Mouse (Mus musculus): ENCODE results near the gene Cyb5r2. TPM values are rescaled to one million over a fixed set of nuclear protein-coding genes. Genes with fewer than 3 reads are reported as not detected.

Cyb5r2 gene
- total RNA-seq, 2 experiments from 2014 or later, result not detected

DNA sequence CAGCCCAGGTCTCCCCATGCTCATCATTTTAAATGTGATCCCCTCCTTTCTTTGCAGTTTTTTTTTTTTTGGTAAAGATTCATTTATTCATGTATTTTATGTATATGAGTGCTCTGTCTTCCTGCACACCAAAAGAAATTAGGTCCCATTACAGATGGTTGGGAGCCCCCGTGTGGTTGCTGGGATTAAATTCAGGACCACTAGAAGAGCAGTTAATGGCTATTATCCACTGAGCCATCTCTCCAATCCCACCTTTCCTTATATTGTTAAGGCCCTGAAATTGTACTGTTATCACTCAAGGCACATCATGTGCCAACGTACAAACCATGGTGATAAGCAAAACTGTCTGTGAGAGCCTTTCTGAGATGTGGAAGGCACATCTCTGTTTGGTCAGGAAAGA lies 19.1 kb downstream of the Cyb5r2 start:
- intact Hi-C loops (cut with DNase I), result loop anchor here (2.0 kb wide), 1 partner anchor 78 kb away; no protein-coding TSS in a partner anchor
- DNase-seq (ENCODE audit: low spot score in 2 of 2), result peak; percentile 35 to 48

GRCm38 (mm10) chr7:107733162-107733561 lies 24.7 kb downstream of the Cyb5r2 start:
- DNase-seq (ENCODE audit: low spot score in 2 of 2), result no peak
- intact Hi-C loops (cut with DNase I), result no loop called here

DNA sequence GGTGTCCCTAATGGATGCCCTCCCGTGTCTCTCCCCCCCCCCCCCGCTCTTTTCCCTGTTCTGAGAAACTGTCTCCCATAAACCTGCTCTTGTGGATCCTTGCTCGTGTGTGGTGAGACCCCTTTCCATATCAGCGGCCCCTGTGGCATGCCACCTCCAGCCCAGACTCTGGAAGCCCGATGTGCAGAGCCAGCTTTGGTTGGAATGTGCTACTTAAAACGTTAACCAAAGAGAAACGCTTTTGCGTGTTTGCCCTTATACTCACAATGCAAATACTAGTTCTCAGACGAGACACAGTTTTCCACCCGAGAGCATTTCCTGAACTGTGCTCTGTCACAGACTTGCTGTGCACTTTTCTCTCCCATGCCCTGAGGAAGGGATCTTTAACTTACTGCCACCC lies 27.2 kb downstream of the Cyb5r2 start:
- intact Hi-C loops (cut with DNase I), result no loop called here

DNA sequence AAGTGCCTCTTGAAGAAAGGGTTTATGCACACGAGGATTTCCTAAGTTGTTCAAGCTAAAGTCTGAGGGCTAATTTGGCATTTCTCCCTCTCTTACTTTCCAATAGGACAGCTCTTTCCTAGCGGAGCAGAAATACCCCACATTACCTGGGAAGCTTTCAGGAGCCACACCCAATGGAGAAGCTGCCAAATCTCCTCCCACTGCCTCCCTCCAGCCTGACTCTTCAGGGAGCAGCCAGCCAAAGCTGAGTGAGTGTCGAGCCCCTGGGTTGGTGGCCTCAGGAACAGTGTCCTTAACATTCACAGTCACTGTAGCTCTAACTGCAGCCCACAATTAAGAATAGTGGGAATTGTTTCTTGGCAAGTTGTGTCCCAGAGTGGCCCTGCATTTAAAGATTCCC lies 30.3 kb downstream of the Cyb5r2 start:
- intact Hi-C loops (cut with DNase I), result no loop called here

More for the DNA sequence above, 27.2 kb downstream of the Cyb5r2 start:
- no peak for DNase-seq (ENCODE audit: low spot score in 2 of 2)

DNA sequence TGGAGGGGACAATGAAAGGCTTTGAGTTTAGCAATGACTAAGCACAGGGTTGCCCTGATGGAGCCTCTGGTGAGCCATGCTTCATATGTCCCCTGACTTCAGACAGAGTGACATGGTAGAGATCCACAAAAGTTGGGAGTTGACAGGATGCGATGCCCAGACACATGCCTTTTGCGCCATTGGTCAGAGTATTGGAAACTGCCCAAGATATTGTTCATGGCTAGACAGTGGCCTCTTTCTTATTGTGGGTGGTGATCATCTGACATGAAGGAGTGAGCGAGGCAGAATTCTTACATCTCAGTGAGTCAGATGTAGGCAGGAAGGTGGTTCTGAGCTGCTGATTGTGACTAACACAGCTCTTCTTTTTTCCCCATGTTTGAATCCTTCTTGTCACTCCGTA lies 35.3 kb downstream of the Cyb5r2 start:
- DNase-seq (ENCODE audit: low spot score in 2 of 2), result peak in 1 of 2 experiments; percentile 18
- intact Hi-C loops (cut with DNase I), result no loop called here

More for the DNA sequence above, 30.3 kb downstream of the Cyb5r2 start:
- no peak for DNase-seq (ENCODE audit: low spot score in 2 of 2)

DNA sequence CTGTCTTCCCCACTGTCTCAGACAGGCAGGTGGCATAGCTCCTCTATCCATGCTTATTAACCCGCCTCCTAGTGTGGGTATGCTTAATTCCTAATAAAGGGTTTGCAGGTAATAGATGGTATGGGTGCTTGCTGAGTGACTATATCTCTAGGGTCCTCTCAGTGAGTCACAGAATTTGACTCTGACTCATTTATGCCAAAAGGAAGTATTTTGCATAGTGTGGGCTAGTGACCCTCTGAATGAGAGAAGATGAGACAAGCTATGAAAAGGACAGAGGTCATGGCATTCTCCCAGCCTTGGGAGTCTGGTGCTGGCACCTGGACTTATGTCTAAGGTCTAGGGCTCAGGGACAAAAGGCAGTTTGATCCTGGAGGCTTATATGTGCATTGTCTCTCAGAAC lies 37.1 kb downstream of the Cyb5r2 start:
- intact Hi-C loops (cut with DNase I), result no loop called here

GRCm38 (mm10) chr7:107714067-107714466 lies 43.8 kb downstream of the Cyb5r2 start:
- DNase-seq (ENCODE audit: low spot score in 2 of 2), result no peak
- intact Hi-C loops (cut with DNase I), result no loop called here

More for the DNA sequence above, 37.1 kb downstream of the Cyb5r2 start:
- no peak for DNase-seq (ENCODE audit: low spot score in 2 of 2)

DNA sequence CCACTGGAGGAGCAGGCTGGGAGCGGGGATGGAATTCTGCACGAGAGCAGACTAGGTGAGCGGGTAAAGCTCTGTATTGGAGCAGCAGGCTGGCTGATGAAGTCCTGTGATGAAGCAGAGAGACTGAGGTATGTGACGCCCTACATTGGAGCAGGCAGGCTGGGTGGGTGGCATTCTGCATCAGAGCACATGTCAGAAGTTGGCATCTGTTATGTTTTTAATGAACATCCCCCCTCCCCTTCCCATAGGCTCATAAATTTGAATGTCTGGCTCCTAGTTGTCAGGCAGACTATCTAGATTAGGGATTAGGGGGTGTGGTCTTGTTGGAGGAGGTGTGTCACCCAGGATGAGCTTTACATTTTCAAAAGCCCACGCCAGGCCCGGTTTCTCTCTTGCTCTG lies 45.1 kb downstream of the Cyb5r2 start:
- DNase-seq (ENCODE audit: low spot score in 2 of 2), result peak in 1 of 2 experiments; percentile 13
- intact Hi-C loops (cut with DNase I), result no loop called here

DNA sequence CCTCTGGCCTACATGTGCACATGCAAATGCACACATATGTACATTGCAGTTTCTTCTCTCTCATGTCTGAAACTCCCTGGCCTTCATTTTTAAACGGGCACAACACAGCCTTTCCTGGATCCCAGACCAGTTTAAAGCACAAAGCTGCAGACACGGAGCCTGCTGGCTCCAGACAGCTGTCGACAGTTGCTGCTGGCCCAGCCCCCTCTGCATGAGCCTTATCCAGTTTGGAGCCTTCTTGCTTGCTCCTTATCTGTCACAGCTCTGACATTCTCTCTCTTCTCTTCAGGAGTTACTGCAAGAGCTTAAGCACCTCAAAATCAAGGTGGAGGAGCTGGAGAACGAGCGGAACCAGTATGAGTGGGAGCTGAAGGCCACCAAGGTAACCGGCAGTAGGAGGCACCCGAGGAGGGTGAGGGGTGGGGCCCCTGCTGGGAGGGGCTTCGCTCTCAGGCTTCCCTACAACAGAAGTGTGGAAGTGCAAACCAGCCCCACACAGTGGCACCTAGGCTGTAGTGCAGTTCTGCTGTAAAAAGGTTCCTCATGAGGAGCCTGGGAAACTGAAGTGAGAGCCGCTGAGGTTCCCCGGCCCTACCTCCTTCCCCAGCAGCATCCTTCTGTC lies 49.2 kb downstream of the Cyb5r2 start:
- DNase-seq (ENCODE audit: low spot score in 2 of 2), result peak; percentile 60 to 79
- intact Hi-C loops (cut with DNase I), result loop anchor here (5.0 kb wide), 1 partner anchor 41 kb away; no protein-coding TSS in a partner anchor

GRCm38 (mm10) chr7:107707650-107708049 lies 50.2 kb downstream of the Cyb5r2 start:
- intact Hi-C loops (cut with DNase I), result loop anchor here (5.0 kb wide), 1 partner anchor 40 kb away; no protein-coding TSS in a partner anchor
- peak in 1 of 2 experiments; percentile 18 for DNase-seq (ENCODE audit: low spot score in 2 of 2)

- DNase-seq (ENCODE audit: low spot score in 2 of 2), result peak in 1 of 2 experiments; percentile 6
- intact Hi-C loops (cut with DNase I), result loop anchor here (5.0 kb wide), 1 partner anchor 39 kb away; no protein-coding TSS in a partner anchor
Measured at GRCm38 (mm10) chr7:107705941-107706340, 51.9 kb downstream of the Cyb5r2 start.

GRCm38 (mm10) chr7:107702461-107703380 lies 55.1 kb downstream of the Cyb5r2 start:
- intact Hi-C loops (cut with DNase I), result no loop called here
- no peak for DNase-seq (ENCODE audit: low spot score in 2 of 2)

GRCm38 (mm10) chr7:107700646-107701045 lies 57.2 kb downstream of the Cyb5r2 start:
- DNase-seq (ENCODE audit: low spot score in 2 of 2), result no peak
- intact Hi-C loops (cut with DNase I), result no loop called here

GRCm38 (mm10) chr7:107699926-107700325 lies 57.9 kb downstream of the Cyb5r2 start:
- no peak for DNase-seq (ENCODE audit: low spot score in 2 of 2)
- intact Hi-C loops (cut with DNase I), result no loop called here

Other genes starting within 250 kb of the Cyb5r2 start
- 1 to 10 TPM; 8.8 to 9.5 TPM for gene Olfml1, start 190.6 kb downstream of the Cyb5r2 start, total RNA-seq (2021)
- 1 to 10 TPM; 5.0 to 6.5 TPM for gene Ppfibp2, start 162.8 kb downstream of the Cyb5r2 start, total RNA-seq (2021)
- gene 5330417H12Rik, start 132.9 kb downstream of the Cyb5r2 start, total RNA-seq (2021), result not detected
- not detected for gene Ovch2, start 43.2 kb upstream of the Cyb5r2 start, total RNA-seq (2021)
- not detected for gene Olfr467, start 54.2 kb upstream of the Cyb5r2 start, total RNA-seq (2021)
- not detected for gene Olfr469, start 67.5 kb upstream of the Cyb5r2 start, total RNA-seq (2021)
- not detected for gene Olfr470, start 89.5 kb upstream of the Cyb5r2 start, total RNA-seq (2021)
- gene Olfr472, start 139.9 kb upstream of the Cyb5r2 start, total RNA-seq (2021), result not detected
- not detected for gene Olfr473, start 172.4 kb upstream of the Cyb5r2 start, total RNA-seq (2021)
- gene Olfr474, start 196.6 kb upstream of the Cyb5r2 start, total RNA-seq (2021), result not detected
- not detected for gene Olfr476, start 206.8 kb upstream of the Cyb5r2 start, total RNA-seq (2021)
- gene Olfr477, start 228.7 kb upstream of the Cyb5r2 start, total RNA-seq (2021), result not detected